Mouse (Mus musculus) spleen, adult 2 months (tissue): ENCODE data around the gene Cfap157. TPM values are rescaled to one million over a fixed set of nuclear protein-coding genes. Genes with fewer than 3 reads are reported as not detected.
A peak's percentile ranks its signal among the peaks of the same experiment; 100 is the strongest.

Source experiments
- DNase-seq, 2 experiments: peaks; one replicate each; pipeline versions ENCODE4 v3.0.0 to v3.0.0-alpha.2; 2012 to 2021; ENCODE audit warnings: low spot score in 2 of 2, low read depth in 1 of 2
- H3K27ac ChIP-seq: fragments of 200-500 bp; 2 replicates; pipeline ENCODE4 v1.5.1; 2012; ENCODE audit warnings: low read length, inconsistent platforms; ENCODE audit not compliant: insufficient read depth
- H3K27me3 ChIP-seq: fragments of 200-500 bp; 2 replicates; pipeline ENCODE4 v1.6.1; 2012; ENCODE audit warnings: mild to moderate bottlenecking, moderate library complexity, low read length, inconsistent platforms; ENCODE audit not compliant: control insufficient read depth, insufficient read depth
- H3K36me3 ChIP-seq: fragments of 200-500 bp; 2 replicates; pipeline ENCODE4 v1.6.1; 2012; ENCODE audit warnings: mild to moderate bottlenecking, low read length, inconsistent platforms; ENCODE audit not compliant: control insufficient read depth, insufficient read depth
- H3K4me1 ChIP-seq: fragments of 200-500 bp; 2 replicates; pipeline ENCODE4 v1.6.1; 2011; ENCODE audit warnings: inconsistent platforms; ENCODE audit not compliant: control insufficient read depth, insufficient read depth, insufficient read length
- H3K4me3 ChIP-seq: fragments of 200-500 bp; 2 replicates; pipeline ENCODE4 v1.5.1; 2011; ENCODE audit warnings: mild to moderate bottlenecking, inconsistent platforms; ENCODE audit not compliant: insufficient read depth, insufficient read length; ENCODE audit errors: extremely low read depth
- CTCF ChIP-seq: fragments of 200-500 bp; IDR thresholded peaks from 2 replicates; pipeline ENCODE4 v1.5.1; 2011; ENCODE audit warnings: mild to moderate bottlenecking, inconsistent platforms; ENCODE audit not compliant: insufficient read depth, insufficient read length, insufficient replicate concordance; ENCODE audit errors: extremely low read depth
- POLR2A ChIP-seq: fragments of 200-500 bp; IDR thresholded peaks from 2 replicates; pipeline ENCODE4 v1.6.1; 2011; ENCODE audit warnings: low read depth, low read length, inconsistent platforms
- WGBS: fragments of 180-500 bp; shearing (Covaris S2); methylation state at CpG from one replicate; pipeline ENCODE4 v1.1.7; 2018; 5-methylcytosine and 5-hydroxymethylcytosine counted together
- polyA plus RNA-seq: library from polyadenylated mRNA; depleted of rRNA; stranded (reverse); fragments of >200 nt; gene quantifications from 2 replicates; pipeline ENCODE4 v1.2.3, GENCODE M21; 2012

The Cfap157 gene
- polyA plus RNA-seq, 1 experiment: not detected

- DNase-seq: no peak
- Histone ChIP-seq H3K27ac (no peak overlapping the region), H3K4me3 (no peak overlapping the region), H3K27me3 (no peaks in the 10 kb centered on the region), H3K4me1 (peaks cover 3% of the 10 kb centered on the region), H3K36me3 (peaks cover 43% of the 10 kb centered on the region)
- WGBS: 84% methylated on average over 4 of the region's 4 CpGs
- TF ChIP-seq POLR2A (no peak), CTCF (no peak)
These were observed 44.9 kb downstream of the Cfap157 start for GRCm38 (mm10) chr2:32739311-32739710.

- peaks cover 3% of the 10 kb centered on the region for H3K4me1 ChIP-seq
- no peaks in the 10 kb centered on the region for H3K27me3 ChIP-seq
- peaks cover 34% of the 10 kb centered on the region for H3K36me3 ChIP-seq
- TF ChIP-seq CTCF (no peak), POLR2A (no peak)
- no peak overlapping the region for H3K27ac ChIP-seq
- DNase-seq: no peak
- WGBS: 69% methylated on average over 6 of the region's 6 CpGs
- no peak overlapping the region for H3K4me3 ChIP-seq
These were observed 47.2 kb downstream of the Cfap157 start for GRCm38 (mm10) chr2:32737008-32737407.

- WGBS: 62% methylated on average over 3 of the region's 3 CpGs
- no peak overlapping the region for H3K4me3 ChIP-seq
- DNase-seq: no peak
- H3K36me3 ChIP-seq: peaks cover 27% of the 10 kb centered on the region
- no peak for TF ChIP-seq POLR2A
- no peak for TF ChIP-seq CTCF
- H3K27ac ChIP-seq: no peak overlapping the region
- peaks cover 3% of the 10 kb centered on the region for H3K4me1 ChIP-seq
- H3K27me3 ChIP-seq: no peaks in the 10 kb centered on the region
These were observed 47.9 kb downstream of the Cfap157 start for GRCm38 (mm10) chr2:32736306-32736829.

- H3K4me1 ChIP-seq: peaks cover 3% of the 10 kb centered on the region; the same call in 1 of the 2 replicates
- H3K4me3 ChIP-seq: no peak overlapping the region
- 69% methylated on average over 4 of the region's 4 CpGs for WGBS
- H3K36me3 ChIP-seq: peaks cover 26% of the 10 kb centered on the region
- no peaks in the 10 kb centered on the region for H3K27me3 ChIP-seq
- 0 out of 2 replicates have a peak overlapping the region, but pooled peaks have one; percentile 39 for H3K27ac ChIP-seq
- no peak for DNase-seq
- no peak for TF ChIP-seq POLR2A
- TF ChIP-seq CTCF: no peak
These were observed 49.3 kb downstream of the Cfap157 start for GRCm38 (mm10) chr2:32734933-32735332.

GRCm38 (mm10) chr2:32734480-32734879 lies 49.7 kb downstream of the Cfap157 start:
- no peak for DNase-seq
- Histone ChIP-seq H3K4me3 (no peak overlapping the region), H3K4me1 (peaks cover 3% of the 10 kb centered on the region; the same call in 1 of the 2 replicates), H3K27ac (0 out of 2 replicates have a peak overlapping the region, but pooled peaks have one; percentile 39), H3K36me3 (peaks cover 25% of the 10 kb centered on the region), H3K27me3 (no peaks in the 10 kb centered on the region)
- TF ChIP-seq POLR2A (no peak), CTCF (no peak)
- 84% methylated on average over 4 of the region's 4 CpGs for WGBS

GRCm38 (mm10) chr2:32732695-32733094 lies 51.5 kb downstream of the Cfap157 start:
- Histone ChIP-seq H3K27me3 (no peaks in the 10 kb centered on the region), H3K27ac (no peak overlapping the region), H3K36me3 (peaks cover 22% of the 10 kb centered on the region), H3K4me1 (peaks cover 12% of the 10 kb centered on the region; the same call in 1 of the 2 replicates), H3K4me3 (no peak overlapping the region)
- no peak for DNase-seq
- TF ChIP-seq POLR2A (no peak), CTCF (no peak)
- 82% methylated on average over 6 of the region's 6 CpGs for WGBS

- H3K4me3 ChIP-seq: no peak overlapping the region
- H3K4me1 ChIP-seq: peaks cover 15% of the 10 kb centered on the region; the same call in 1 of the 2 replicates
- WGBS: 85% methylated on average over 4 of the region's 4 CpGs
- no peak for DNase-seq
- TF ChIP-seq POLR2A (no peak), CTCF (no peak)
- H3K27me3 ChIP-seq: no peaks in the 10 kb centered on the region
- H3K27ac ChIP-seq: peak overlapping the region; percentile 28
- peaks cover 17% of the 10 kb centered on the region for H3K36me3 ChIP-seq
These were observed 52.3 kb downstream of the Cfap157 start for GRCm38 (mm10) chr2:32731911-32732310.
